Mouse (Mus musculus) ovary, postnatal 36 days (tissue): ENCODE data around the gene Tubg2.

Experiments
- DNase-seq: peaks from one replicate; pipeline ENCODE4 v3.0.0; 2022; ENCODE audit warnings: low spot score, mixed read lengths

The Tubg2 gene

DNA sequence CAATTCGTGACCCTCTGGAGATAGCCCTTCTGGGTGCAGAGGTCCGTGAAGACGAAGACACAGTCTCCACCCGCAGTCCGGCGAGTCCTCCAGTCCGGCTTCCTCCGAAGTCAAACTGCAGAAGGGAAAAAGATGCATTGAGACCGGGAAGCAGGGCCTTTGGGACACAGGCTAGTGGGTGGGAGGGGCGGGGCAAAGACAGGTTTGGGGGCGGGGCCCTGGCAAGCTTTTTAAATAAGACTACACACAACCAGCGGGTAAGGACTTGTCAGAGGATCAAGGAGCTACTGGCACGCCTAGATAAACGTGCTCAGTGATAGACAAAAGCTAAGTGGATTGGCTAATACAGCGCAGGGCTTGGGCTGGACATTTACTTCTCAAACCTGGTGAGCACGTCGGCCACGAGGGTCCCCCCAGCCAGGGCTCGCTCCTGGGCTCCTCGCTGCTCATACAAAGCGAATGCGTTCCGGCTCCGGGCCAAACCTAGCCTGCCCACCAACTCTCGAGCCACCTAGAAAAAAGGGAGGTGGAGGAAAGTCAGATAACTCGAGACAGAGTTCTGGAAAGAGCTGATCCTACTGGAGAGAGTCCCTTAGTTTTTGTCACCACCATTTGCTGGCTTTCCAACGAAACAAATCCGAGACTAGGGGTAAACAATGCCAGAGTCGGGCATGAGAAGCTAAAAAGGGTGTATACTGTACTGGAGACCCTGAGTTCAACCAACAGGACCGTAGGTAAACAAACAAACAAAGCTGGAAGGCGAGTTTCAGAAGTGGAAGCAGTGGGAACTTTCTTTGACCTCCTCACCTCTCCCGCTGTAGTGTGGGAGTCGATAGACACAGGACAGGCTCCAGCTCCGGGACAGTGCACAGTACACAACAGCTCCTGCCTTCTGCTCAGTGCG lies 9.2 kb downstream of the Tubg2 start:
- no peak for DNase-seq

DNA sequence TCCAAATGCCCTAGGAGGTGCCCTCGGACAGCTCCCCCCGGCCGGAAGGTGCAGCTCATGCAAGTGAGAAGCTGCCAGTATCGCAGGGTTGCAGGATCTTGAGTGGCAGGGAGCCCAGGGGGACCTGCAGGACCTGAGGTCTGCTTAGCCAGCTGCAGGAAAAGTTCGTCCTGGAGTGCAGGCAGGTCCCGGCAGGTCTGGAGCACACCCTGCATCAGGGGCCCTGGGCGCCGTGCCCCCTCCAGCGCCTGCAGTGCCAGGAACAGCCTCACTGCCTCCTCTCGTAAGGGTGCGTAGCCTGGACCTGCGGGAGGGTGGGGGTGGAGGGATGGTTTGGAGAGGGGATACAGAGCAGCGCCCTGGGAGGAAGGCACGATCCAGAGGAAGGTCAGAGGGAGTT lies 10.7 kb downstream of the Tubg2 start:
- DNase-seq, result no peak

DNA sequence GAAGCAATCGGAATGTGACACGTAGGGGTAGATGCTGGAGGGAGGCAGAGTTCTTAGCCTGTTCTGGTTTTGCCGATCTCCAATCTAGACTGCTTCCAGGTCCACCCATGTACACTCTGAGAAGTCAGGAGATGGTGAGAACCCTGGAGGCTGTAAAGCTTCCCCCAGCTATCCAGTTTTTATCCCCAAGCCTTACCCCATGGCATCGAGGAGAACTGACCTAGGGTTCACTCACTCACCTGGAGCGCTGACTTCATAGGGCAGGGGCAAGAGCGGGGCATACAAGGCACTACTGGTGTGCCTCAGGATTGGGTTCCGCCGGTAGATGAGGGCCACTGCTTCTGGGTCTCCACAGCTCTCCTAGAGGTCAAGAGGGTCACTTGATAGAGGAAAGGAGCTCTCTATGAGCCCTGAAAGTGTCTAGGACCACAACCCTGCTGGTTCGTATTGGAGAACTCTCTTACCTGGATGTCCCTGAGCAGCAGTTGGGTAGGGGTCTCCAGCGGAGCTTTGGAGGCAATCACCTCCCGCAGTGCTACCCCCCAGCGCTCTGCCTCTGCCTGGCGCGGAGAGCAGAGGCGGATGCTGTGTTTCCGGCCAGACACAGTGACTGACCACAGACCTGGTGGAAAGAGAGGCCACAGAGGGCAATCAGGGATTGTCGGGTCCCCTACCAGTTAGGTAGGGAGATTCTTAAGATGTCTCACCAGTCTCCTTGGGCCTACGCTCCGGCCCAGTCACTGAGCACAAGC lies 11.7 kb downstream of the Tubg2 start:
- DNase-seq, result no peak

DNA sequence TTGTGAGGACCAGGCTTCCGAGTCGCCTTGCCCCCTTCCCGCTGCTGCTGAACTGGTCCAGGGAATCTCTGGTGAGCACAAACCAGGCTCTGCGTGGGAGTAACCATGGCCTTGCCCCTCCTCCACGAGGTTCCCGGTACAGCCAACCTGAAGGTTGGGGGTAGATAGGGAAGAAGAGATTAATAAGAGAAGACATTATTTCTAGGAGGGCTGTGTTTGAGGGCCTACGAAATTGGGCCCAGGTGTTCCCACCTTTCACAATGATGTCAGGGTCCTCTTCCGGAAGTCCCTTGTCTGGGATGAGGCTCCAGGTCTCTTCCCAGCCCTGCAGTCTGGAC lies 12.2 kb downstream of the Tubg2 start:
- peak; percentile 31 for DNase-seq

DNA sequence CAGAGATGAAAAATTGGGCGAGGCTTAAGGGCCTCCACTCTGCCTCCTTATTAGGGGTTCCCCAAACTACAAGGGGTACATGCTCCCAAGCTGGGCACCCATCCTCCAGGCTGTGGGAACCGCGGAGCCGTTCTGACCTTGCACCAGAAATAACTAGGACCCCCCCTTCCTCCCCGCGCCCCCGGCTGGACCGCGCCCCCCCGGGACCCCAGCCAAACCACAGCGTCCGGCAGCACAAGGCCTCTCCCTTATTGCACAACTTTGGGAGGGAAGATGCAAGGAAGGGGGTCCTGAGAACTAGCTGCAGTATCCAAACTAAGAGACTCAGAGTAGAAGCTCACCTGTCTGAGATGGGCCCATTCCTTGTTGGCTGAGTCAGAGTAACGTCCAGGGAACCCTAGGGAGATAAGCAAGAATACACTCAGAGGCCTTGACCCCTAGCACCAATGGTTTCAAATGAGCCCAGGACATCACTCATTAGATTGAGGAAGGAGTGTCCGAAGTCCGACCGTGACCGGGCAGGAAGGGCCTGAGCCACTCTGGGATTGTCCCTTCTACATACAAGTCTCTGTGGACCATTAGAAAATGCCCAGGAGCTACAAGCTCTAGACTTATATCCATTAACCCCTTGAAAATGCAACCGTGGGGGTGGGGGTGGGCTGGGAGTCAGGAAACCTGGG lies 12.7 kb downstream of the Tubg2 start:
- DNase-seq, result peak; percentile 66

DNA sequence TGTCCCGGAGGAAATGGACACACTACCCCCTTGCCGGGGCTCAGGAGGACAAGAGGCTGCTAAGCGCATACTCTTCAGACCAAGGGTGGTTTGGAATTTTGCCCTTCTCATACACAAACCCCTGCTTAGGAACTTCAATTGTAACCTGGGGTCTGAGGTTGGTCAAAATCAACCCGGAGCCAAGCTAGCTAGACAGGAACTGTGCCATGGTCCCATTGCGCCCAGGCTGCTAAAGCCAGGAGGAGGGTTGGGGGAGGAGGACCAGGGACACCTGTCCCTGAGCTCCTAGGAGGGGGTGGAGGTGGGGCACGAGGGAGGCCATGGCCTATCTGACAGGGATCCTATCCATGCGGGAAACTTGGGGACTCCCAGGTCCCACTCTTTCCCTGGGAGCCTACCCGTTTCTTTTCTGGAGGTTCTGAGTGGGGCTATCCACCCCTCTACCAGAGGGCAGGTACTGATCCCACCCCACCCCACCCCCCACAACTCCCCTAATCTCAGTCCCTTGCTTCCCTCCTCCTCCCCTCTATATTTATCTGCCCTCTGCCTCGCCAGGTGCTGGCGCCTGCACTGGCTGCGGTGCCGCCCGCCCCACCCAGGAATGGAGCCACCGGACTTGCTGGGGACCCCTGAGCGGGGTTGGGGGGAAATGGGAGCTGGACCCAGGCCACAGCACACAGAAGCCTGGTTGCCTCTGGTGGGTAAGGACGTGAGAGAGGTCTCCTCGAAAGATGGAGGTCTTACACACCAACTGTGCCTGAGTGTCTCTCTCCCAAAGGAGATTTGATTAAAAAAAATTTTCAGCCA lies 13.8 kb downstream of the Tubg2 start:
- DNase-seq, result peak; percentile 22

DNA sequence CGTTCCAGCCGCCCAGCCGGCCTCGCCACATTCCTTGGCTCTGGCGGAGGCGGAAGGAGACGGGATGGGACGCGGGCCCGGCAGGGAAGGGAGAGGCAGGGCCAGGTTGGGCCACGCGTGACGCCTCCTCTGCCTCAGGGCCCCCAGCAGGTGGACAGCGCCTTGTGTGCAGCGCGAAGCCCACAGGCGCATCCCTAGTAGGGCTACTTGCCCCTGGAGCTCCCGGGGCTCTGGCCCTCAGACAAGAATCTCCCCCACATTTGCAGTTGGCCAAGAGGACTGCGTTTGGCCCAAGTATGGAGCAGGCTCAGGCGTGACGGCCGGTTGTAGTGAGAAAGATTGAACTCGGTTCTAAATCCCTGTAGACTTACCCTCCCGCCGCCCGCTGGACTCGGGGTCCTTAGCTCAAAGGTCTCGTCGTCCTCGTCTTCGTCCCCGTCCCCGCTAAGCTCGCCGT lies 14.7 kb downstream of the Tubg2 start, which contains the start of gene Cntnap1:
Gene Cntnap1 (plus strand): TSS at position 170 of the 457 bp plus-strand sequence.
- peak; percentile 73 for DNase-seq

DNA sequence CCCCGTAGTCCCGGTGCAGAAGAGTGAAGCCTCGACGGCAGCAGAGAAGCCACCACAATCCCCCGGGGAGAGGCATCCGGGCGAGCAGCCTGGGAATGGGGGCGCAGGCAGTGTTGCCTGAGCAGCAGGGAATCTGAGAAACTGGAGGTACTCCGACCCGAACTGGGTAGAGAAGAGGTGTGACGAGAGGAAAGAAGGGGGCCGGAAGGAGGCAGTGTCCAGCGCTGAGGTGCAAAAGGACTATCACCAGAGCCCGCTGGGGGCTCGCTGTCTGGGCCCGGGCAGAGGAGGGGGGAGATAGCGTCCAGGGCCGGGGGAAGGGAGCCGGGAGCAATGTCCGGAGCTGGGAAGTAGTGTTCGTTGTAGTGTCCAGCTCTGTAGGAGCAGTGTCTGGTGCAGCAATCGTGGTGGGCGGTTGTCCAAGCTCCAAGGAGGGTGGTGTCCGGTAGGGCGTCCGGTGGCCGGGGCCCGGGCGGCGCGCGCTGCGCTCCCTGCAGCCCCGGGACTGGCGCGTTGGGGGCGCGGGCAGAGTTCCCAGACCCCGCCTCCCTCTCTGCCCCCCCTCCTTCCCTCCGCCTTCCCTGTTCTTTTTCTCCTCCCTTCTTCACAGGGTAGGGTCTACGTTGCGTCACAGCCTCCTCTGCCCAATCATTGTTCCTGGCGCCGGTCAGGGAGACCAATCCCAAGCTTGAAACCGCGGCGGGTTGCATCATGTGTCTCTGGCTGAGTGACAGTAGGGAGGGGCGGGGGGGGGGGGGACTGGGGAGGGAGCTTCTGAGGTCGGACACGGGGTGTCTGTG lies 15.3 kb downstream of the Tubg2 start, which contains the start of gene Plekhh3:
Gene Plekhh3 (minus strand): TSS at position 541 of the 800 bp plus-strand sequence.
- DNase-seq, result peak; percentile 90

DNA sequence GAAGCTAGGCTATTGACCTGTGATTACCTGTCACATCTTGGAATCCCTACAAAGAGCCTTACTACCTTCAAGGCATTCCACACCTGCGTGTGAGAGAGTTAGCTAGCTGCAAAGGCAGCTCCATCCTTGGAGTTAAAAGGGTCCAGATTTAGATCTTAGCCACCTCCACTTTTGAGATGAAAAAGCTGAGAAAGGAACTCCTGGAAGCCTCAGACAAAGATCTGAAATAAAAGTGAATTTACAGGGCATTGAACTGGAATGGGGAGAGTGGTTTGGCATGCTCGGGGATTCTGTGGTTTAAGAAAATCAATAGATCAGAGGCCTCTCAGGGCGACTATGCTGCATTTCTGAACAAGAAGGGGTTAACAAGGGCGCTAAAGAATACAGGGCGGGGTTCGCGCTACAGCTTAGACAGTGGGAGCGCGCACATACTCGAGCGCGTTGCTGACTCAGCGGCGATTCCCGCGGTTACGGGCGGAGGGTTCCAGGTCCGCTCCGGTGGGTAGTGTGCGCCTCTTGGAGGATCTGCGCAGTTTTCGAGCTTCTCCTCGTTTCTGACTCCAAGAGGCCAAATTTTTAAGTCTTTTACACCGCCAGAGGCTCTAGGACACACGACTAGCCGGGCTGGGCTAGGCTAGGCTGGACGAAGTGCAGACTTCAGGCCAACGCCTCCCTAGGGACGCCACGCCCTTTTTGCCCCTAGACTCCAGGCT lies 16.2 kb downstream of the Tubg2 start:
- peak; percentile 71 for DNase-seq

DNA sequence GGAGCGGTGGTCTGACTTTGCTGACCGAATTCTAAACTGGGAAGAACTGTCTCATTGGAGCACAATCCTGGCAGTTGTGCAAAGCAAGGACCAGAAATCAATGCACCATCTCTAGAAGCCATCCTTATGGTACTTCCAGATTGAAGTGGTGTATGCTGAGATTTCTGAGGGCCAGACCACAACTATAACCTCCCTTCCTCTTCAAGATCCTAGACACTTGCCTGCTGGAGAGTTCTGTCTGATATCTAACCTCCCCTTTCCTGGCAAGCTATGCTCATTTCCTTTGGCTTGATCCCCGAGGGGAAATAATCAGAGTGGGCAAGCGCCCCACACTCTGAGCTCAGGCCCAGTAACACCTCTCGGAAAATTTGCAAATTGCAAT lies 16.7 kb downstream of the Tubg2 start:
- DNase-seq, result no peak

DNA sequence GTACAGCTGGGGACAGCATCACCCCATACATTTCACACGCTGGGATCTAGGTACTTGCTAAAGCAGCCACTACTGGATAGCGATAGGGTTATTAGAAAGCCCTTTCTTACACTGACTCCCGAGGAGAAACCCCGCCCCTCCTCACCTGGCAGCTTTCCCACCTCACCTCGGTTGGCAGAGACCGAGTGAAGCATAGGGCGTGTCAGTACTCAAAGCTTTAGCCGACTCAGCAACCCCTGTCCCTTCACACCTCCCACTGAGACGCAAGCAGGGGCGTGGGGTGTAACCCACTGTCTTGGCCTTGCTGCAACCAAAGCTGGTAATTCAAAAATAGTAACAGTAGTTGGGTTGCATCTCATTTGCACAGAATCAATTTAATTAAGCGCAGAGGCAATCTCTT lies 17.4 kb downstream of the Tubg2 start:
- DNase-seq, result peak; percentile 59

DNA sequence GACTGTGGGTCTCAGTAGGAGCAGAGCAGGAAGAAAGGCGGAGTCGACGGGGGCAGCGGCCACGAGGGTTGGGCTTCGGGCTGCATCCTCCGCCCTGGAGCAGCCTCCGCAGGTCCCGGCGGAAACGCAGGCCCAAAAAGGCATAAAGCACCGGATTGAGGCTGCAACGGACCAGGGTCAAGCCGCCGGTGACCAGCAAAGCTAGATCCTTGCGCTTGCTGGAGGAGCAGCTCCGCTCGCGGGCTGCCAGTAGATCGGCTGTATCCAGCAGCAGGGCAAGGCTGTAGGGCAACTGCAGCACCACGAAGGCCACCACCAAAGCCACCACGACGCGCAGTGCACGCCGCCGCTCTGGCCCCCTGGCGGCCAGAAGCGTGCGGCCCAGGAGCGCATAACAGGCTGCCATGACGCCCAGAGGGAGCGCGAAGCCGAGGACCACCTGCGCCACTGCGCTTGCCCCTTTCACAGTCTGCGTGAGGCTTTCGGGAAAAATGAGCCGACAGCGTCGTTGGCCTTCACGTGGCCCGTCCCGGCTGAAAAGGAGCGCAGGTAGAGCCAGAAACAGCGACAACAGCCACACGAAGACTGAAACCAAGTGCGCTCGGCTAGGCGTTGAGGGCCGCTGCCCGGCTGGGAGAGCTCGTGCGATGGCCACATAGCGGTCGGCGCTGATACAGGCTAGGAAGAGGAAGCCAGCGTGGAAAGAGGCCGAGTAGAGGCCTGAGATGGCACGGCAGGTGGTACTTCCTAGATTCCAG lies 18.1 kb downstream of the Tubg2 start:
- peak; percentile 83 for DNase-seq

DNA sequence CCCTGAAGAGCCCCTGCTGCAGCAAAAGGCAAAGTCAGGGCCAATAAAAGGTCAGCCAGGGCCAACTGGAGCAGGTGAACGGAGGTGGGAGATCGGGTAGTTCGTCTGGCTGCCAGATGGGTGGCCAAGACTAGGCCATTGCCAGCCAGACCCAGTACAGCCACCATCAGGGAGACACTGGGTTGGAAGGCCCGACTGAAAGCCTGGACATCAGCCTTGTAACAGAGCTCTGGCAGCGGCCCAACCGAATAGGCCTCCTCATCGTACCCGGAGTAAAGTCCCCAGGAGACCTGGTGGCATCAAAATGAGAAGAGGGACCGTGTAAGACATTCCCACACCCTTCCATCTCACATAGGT lies 18.7 kb downstream of the Tubg2 start:
- no peak for DNase-seq

DNA sequence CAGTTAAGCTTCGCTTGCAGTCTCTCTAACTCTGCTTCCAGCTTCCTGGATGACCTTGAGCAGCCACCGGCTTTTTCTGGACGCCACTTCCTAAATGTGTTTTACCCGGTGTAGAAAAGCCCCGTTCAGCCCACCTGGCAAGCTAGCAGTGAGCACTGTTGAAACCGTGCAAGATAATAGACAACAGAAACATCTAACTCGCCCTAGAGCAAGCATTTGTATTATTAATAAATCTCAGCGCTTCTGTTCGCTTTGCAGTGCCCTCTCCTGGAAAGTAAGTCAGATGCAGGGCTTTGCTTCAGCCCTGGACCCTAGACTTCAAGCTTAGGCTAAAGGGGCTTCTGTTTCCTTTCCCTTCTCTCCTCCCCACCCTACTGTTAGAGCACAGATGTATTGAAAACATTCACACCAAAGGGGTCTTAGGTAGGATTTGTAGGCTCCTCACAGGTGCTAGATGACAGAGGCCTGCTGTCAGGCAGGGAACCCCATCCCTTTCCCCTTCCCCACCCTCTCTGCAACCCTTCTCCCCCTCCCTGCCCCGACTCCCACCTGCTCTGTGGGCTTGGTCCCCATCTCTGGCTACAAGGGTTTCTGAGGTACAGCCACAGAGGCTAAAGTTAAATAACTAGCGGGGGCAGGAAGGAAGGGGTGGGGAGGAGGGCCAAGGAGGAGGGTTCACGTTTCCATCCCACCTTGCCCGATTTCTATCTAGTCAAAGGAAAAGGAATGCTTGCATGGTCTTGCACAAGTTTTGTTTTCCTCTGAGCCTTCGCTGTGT lies 19.3 kb downstream of the Tubg2 start, which contains the start of gene Ccr10:
Gene Ccr10 (minus strand): TSS at position 593 of the 778 bp plus-strand sequence.
- no peak for DNase-seq

DNA sequence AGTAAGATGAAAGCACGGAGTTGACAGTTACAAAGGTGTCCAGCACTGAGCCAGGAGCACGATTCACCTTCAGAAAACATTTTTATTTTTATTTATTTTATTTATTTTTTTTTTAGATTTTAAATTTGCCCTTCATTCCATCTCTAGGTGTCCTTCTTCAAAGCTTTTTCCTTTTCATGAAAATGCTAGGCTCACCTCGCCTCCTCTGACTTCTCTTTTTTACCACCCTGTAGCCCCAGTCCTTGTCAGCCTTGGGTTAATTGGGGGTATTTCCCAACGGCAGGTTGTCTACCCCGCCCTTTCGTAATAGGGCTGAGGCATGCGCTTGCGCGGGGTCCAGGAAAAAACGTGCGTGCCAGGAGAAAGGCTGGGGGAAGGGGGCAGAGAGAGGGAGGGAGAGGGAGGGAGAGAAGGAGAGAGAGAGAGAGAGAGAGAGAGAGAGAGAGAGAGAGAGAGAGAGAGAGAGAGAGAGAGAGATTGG lies 20.0 kb downstream of the Tubg2 start:
- no peak for DNase-seq

DNA sequence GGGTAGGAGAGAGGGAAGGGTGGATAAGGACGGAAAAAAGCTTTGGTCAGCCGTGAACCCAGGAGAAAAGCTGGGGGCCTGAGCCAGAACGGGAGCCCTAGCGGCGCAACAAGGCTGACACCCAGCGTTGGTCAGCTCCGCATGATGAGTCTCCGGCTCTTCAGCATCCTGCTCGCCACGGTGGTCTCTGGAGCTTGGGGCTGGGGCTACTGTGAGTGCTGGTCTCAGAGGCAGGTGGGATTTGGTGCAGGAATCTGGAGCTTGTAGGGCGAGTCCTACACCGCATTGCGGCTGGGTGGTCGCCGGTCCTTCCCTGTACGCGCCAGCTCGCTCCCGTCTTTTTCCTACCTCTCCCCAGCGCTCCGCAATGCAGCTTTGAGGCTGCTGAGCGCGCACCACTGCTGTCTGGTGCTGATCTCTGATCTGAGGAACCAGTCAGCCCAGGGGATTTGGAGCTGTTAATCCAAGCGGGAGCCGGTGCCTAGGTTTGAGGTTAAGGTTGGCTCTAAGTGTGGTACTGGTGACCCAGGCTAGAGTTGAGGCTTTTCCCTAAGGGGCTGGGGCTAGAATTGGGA lies 20.5 kb downstream of the Tubg2 start:
- no peak for DNase-seq

DNA sequence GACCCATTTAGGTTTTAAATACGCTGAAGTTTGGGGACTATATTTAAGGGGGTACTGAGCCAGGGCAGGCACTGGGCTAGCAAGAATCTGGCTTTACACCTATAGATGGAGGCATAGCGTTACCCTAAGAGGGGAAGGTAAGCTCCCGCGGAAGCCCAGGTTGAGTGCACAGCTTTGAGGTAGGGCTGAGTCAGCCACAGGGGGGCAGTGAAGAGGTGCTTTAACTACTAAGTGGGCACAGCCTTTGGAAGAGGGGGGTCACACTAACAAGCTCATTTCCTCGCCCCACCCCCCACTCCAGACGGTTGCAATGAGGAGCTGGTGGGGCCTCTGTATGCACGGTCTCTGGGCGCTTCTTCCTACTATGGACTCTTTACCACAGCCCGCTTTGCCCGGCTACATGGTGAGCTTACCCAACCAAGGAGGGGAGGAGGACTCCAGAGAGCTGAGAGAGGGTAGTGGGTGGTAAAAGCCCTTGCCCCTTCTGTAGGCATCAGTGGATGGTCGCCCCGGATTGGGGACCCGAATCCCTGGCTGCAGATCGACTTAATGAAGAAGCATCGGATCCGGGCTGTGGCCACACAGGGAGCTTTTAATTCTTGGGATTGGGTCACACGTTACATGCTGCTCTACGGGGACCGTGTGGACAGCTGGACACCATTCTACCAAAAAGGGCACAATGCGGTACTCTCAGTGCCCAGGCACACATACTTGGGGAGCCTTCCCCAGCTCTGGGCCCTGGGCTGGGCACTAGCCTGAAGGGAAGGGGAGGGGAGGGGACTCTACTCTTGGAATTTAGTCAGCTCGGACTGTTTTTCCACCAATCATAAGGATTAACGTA lies 21.4 kb downstream of the Tubg2 start:
- DNase-seq, result peak; percentile 63
